Mouse (Mus musculus) gastrocnemius, adult 18-20 months (tissue): Measurements from ENCODE around the gene Clptm1. TPM values are rescaled to one million over a fixed set of nuclear protein-coding genes. Genes with fewer than 3 reads are reported as not detected.
"Not testable (repeated sequence)": the region's sequence is repeated elsewhere in the genome, so short reads cannot be mapped to it uniquely, and the experiment has no call there.

Experiments used
- DNase-seq: peaks from one replicate; pipeline ENCODE4 v3.0.0; 2021; ENCODE audit warnings: low spot score
- total RNA-seq, 2 experiments: library from RNA; stranded (reverse); gene quantifications; 2 replicates each; pipeline ENCODE4 v1.2.3; 2021

Gene Clptm1
- total RNA-seq, 2 experiments from 2014 or later: 46.8 to 47.3 TPM

DNA sequence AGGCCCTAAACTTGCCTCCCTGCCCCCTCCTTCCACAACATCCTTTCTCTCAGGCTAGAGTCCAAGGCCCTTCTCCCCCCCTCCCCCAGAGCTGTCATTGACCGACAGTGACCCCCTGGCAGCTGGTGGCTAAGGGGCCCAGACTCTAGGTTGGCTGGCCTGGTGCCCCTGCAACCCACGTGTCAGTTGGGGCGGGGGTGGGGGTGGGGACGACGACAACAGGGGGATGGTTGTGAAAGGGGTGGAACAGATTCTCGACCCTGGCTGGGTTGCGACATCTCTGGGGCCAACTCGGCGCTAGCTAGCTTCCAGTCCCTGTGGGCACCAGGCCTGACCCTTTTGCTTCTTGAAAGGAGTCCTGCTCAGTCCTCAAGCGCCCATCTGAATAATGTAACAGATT is 28.6 kb upstream of the Clptm1 start:
- peak; percentile 31 for DNase-seq

DNA sequence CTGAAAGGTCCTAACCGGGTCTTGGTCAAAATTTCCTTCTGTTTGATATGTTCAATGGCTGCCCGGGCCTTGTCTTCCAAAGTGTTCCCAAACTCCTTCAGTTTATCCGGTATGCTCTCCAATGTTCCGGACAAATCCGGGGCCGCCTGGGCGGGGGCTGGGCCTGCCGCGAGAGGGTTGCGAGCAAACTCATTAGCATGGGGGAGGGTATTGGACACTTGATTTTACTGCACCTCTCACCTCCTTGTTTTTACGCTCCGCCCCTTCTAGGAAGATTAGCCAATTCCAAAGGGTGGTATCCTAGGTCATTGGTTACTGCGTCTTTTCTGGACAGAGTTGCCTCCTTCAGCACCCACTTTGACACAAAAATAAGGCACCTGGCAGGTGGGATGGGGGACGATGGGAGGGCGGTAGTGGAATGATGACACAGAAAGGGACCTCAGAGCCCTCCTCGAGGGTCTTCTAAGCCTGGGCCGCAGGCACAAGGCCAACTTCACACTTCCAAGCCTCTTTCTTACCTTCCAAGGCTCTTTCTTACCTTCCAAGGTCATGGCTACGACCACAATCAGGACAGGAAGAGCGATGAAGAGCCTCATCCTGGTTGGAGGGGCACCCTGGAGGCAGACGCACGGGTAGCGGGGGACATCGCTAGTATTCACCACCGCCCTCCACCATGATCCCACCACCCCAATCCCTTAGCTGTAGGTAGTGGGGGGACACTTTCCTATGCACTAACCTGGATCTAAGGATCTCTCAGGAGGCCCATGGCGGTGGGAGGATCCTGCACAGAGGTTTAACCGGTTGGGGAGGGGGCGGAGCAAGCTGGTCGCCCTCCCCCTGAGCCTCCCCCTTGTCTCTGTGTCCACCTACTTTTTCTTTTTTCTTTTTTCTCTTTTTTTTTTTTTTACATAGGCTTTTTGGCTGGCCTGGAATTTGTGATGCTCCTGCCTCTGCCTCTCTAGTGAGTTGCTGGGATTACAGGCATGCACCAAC is 27.3 kb upstream of the Clptm1 start, which contains the start of gene Apoc1:
Gene Apoc1, minus strand, starts transcription at position 788 of the 993 bp plus-strand sequence.
- no peak for DNase-seq

DNA sequence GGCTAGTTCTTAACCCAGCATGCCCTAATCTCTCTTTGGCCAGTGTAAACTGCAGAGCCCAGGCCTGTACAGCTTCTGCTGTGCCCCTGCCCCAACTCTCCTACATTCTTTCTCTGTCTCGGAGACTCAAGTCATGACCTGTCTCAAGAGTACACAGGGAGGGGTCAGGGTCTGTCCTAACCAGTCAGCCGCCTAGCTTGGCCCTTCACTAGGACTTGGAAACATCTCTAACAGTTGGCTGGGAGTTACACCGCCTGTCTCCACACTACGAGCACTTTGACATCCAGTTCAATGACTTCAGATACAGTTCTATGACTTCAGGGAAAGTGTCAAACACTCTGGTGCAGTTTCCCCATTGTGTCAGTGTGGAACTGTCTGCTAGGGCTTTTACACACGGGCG is 26.6 kb upstream of the Clptm1 start:
- DNase-seq: no peak

DNA sequence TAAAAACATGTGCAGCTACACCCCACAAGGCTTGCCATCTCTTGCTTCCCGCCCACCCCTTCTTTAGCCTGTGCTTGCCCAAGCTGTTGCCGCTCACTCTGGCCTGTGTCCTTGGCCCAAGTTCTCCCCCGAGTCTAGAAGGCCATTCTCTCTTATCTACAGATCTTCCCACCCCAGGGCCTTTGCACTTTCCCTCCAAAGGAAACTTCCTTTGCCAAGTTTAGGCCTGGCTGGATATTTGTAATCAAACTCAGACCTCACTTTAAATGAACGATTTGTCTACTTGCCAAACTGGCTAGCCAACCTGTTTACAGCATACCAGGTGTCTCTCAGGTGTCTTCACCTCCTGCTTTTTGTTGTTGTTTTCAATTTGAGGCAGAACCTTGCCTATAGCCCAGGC is 26.0 kb upstream of the Clptm1 start:
- no peak for DNase-seq

DNA sequence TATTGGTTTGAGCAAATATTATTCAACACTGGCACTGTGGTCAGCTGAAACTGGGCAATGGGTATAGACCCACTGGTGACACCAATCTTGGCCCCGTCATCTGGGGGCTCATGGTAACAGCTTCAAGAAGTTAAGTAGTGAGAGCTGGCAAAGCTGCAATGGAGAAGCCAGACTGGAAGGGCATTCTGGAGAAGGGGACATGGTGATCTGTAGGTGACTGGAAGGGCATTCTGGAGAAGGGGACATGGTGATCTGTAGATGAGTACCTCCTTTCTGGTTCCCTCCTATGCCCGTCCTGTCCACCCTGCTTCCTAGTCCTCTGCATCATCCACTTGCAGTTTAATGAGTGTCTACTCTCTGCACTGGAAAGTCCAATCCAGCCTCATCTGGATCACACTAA is 23.8 kb upstream of the Clptm1 start:
- no peak for DNase-seq

DNA sequence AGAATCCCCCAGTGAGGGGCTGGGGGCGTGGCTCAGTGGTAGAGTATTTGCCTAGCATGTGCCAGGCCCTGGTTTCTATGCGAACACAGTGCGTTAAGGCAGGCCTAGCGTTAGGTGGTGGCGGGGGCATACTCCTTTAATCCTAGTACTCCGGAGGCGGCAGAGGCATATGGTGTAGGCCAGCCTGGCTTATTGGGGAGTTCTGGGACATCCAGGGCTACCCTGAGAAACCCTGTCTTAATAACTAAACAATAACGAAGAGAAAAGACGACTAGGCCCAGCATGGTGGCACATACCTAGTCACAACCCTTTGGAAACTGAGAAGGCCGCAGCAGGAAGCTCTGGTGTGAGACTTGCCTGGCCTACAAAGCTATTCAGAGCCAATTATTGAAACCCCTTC is 23.3 kb upstream of the Clptm1 start:
- DNase-seq: no peak

DNA sequence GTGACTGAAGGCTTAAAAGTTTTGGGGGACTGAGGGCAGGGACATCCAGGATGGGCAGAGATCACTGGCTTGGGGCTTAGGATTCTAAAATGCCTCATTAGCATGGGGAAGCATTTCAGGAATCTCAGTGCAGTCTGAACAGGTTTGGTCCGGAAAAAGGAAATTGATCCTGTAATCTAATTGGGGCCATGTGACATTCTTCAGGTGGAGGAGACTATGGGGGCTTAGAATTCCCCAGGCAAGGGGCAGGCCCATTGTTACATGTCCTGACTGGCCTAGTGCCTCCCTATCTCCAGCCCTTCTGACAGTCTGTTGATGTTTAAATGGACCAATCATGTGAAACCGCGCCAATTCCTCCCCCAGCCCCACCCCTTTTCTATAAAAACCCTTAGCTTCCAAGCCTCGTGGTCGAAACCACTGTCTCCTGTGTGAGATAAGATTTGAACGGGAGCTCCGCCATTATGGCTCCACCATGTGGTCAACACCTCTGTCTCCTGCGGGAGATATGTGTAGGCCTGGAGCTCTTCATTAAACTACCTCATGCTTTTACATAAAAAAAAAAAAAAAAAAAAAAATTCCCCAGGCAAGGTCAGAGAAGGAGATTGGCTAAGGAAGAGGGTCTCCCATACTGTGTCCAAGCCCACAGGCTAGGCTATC is 22.2 kb upstream of the Clptm1 start:
- not testable (repeated sequence) for DNase-seq

DNA sequence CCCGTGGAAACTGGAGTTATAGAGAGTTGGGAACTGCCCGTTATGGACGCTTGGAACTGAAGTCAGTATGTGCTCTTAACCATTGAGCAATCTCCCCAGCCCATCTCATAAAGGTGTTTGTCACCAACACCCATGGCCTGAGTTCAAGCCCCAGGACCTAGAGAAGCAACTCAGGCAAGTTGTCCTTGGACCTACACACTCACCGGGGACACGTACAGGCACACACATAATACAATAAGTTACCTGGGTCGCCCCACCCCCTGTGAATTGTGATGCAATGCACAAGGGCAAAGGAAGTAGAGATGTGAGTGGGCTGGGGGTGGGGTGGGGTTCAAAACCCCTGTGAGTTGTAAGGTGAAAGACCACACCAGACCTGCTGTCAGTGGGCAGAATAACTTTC is 21.7 kb upstream of the Clptm1 start:
- DNase-seq: no peak

DNA sequence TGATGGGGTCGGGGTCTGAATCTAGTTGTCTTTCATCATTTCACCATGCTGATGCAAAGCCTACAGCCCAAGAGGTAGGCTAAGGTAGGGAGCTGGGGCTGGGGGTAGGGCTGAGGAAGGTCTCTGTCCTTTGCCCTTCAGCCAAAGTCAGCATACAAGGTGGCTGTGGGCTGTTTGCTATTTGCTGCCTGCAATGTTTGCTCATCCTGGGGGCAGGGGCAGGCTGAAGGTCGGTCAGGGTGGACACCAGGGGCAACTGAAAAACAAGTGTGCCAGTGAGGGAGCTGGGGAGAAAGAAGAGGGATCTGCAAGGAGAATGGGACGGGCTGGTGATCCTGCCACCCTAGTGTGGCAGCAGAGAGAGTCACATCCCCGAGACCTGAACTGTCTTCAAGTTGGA is 20.5 kb upstream of the Clptm1 start:
- no peak for DNase-seq

DNA sequence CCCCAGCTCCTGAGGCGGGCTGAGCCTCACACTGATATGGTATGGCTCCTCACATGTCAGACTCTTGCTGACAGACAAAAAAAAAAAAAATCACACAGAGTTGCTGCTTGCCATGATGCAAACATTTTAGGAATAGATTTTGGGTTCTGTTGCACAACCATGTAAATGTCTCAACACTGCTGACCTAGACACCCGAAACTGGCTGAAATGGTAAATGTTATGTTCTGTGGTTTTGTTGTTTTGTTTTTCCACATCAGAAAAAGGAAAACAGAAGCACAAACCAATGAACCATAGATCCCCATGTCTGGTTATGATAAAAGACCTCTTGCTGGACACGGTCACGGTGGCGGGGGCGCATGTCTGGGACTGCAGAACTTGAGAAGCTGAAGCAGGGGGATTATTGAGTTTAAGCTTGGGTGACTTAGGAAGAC is 19.0 kb upstream of the Clptm1 start:
- DNase-seq: no peak

DNA sequence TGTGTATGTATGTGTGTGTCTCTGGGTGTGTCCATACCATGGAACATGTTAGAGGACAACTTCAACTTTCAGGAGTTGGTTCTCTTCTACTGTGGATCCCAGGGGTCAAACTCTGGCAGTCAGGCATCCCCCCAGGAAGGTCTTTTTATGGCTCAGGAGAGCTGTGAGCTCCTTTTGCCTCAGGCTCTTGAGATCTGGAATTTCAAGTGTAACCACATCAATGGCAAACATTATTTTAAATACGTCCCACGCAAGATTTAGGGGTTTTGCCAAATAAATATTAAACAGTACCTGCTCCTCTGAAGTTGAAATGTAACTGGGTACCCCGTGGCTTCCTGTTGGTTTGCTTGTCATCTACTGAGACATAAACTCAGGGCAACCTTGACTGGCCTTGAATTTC is 18.1 kb upstream of the Clptm1 start:
- DNase-seq: no peak

DNA sequence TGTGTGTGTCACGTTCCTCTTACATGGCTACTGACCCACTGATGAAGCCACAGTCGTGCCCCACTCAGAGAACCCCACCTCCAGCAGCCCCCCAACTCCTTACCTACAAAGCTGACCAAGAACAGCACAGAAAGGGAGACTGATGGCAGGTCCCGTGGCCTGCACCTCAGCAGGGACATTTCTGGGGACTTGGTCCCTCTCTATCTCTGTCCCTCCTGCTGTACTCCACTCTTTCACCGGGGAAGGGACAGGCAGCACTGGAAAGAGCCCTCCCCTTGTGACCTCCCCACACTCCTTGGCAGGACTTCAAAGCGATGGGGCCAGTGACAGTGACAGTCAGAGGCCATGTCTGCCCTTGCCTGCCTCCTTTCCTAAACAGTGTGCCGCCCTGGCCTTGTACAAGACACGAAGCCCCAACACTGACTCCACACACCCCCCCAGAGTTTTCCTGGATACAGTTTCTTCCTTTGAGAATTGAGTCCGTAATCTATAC is 16.4 kb upstream of the Clptm1 start, which contains the start of the genes Gm44805 and Apoc4:
Gene Gm44805, minus strand, starts transcription at position 222 of the 493 bp plus-strand sequence.
Gene Apoc4, minus strand, starts transcription at position 278 of the 493 bp plus-strand sequence.
- DNase-seq: no peak

DNA sequence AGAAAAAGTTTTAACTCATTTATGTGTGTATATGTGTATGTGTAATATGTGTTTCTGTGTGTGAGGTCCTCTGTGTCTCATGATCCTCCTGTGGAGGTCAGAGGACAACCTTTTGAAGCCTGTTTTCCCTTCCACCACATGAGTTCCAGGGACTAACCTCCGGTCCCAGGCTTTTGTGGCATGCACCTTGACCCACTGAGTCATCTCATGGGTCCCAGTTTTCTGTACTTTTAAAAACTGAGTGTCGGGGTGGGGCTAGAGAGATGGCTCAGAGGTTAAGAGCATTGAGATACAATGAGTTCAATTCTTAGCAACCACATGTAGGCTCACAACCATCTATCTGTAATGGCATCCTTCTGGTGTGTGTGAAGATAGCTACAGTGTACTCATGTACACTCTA is 15.9 kb upstream of the Clptm1 start:
- no peak for DNase-seq

DNA sequence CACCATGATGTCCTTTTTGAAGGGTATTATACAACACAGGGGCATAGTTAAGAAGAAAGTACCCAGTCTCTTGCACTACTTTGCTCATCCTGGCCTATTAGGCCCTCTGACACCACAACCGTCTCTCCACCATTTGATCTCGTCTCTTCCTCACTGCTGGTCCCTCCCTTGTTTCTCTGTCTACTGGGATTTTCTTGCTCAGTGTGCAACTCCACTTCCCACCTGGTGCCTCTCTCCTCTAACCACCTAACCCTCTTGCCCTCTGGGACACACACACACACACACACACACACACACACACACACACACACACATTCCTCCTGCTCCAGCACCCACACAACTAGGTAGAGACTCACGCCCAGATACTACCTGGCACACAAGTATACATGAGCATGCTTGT is 14.1 kb upstream of the Clptm1 start:
- DNase-seq: no peak

DNA sequence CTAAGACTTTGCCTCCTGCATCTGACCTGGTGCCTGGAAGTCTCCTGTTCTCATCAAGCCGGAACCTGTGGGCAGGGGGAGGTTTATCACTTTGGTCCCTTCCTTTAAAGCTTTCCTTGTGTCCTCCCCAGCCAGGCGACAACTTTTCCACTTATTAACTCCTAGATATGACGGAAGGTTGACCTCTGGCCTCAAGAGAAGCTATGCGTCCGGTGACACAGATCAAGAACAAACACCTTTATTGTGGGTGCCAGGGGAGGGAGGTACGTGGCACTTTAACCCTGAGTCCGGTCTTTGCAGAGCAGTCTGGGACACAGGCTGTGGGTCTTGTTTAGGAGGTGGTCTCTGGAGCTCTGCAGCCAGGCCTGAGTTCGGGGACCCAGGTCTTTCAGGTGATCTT is 13.0 kb upstream of the Clptm1 start, which contains the start of gene Apoc2:
Gene Apoc2, minus strand, starts transcription at position 70 of the 400 bp plus-strand sequence.
- no peak for DNase-seq

DNA sequence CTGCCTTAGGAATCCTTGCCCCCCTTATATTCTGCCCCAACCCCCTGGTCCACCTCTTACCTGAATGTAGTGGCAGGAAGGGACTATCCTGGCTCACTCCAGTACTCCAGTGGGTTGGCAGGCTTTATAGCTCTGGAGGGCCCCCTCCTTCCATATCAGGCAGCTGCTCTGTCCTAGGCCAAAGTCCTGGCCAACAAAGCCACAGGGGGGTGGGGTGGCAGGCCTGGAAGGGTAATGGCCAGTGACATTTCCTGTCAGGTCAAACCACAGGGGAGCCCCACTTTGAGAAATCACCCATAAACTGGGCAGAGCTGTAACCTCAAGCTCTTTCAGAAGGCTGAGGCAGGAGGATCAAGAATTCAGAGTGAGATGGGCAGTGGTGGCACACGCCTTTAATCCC is 11.8 kb upstream of the Clptm1 start:
- DNase-seq: no peak

DNA sequence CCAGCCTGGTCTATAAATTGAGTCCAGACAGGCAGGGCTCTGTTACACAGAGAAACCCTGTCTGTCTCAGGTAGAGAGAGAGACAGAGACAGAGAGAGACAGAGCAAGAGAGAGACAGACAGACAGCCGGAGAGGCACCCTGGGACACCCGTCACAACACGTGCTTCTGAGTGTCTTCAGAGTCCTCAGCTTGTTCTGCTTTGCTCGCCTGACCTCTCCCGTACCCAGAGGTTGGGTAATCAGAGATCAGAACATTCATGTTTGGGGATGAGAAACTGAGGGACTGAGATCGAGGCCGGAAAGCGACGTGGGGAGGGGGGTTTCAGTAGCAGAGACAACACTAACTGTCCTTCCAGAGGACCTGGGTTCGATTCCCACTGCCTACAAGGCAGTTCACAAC is 11.0 kb upstream of the Clptm1 start:
- no peak for DNase-seq

DNA sequence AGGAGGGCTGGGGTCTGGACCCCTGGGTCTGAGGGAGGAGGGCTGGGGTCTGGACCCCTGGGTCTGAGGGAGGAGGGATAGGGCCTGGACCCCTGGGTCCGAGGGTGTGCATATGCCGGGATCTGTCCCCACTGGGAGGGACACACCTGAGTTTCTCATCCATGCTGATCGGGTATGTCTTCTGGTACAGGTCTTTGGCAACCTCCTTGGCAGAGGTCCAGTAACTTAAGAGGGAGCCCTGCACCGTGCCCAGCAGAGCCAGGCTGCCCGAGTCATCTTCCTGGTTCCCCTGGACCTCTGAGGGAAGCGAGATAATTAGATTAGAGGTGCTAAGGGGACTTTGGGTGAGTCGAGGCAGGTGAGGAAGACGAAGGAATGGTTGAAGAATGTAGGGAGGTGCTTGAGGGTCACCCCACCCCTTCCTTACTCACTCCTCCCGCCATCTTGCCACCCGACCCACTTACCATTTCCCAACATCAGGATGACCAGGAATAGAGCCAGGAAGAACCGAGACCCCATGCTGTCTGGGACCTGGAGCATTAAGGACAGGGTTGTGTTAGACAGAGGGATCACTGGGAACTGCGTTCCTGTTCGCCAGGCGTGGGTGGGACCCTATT is 8.4 kb upstream of the Clptm1 start:
- no peak for DNase-seq

DNA sequence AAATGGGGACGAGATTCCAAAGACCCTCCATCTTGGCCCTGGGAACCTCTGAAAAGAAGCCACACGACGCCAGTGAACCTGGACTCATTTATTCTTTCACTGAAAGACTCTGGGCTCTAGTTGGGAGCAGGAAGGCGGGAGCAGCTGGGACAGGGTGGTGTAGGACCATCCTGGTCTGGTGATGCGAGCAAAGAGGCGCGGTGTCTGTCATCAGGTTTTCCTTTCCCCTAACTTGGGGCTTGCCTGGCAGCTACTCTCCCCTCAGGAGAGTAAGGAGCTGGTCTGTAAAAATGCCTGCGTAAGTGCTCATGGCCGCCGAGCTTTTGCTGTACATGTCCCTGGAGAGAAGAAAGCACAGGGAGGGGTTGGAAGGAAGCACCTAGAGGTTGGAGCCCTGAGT is 6.7 kb upstream of the Clptm1 start:
- DNase-seq: no peak

DNA sequence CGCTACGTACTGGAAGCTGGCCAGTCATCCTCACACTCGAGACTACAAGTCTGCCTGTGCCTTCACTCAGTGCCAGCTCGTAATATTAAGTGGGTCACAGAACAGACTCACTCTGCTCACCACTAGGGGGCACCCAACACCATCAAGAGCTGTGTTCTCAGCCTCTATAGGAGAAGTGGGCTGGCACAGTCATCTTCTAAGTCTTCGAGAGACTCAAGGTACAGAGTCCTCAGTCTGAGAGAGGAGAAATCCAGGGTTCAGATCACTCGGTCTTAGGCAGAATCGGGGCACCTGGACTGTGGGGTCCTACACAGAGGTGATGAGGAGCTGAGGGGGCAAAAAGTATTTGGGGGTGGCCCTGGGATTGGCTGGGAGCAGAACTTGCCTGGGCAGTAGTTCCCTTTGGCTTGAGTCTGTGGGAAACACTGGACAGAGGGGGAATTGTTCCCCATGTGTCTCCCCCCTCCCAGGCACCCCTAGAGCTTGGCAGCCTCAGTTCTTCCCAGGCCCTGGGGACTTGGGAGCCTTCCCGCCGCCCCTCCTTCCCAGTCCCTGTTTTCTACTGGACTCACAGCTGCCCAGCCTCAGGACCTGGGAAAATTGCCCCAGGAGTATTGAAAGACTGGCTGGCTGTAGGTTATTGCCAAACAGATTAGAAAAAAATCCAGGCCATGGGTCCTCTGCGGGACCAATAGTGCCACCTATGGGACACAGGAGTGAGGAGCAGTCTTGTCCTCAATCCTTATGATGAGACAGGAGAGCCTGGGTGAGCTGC is 4.3 kb upstream of the Clptm1 start:
- peak; percentile 94 for DNase-seq

DNA sequence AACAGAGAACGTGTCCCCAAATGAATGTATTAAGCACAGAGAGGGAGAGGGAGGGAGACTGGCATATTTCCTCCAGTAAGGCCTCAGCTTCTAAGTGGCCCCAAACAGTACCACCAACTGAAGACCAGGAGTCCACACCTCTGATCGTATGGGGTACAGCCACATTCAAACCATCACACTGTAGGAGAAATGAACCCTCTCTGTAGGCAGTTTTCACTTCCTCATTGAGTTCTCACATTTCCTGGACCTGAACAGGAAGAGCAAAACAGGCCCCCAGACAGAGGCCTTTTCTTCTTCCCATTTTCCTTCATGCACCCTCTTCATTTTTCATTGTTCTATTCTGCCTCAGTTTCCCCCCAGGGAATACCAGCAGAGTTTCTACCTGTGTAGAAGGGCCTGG is 2.6 kb upstream of the Clptm1 start:
- DNase-seq: no peak
